Mouse (Mus musculus) cerebellum, postnatal 14 days (tissue): Measurements from ENCODE around the gene Plscr4.

Source experiments
- DNase-seq, 2 experiments: peaks; one replicate each; pipeline ENCODE4 v3.0.0; 2021; ENCODE audit warnings: mixed read lengths in 2 of 2

Plscr4 gene

GRCm38 (mm10) chr9:92457261-92458058, at the start of gene Plscr4:
Gene Plscr4 (plus strand): TSS chr9:92457373.
- DNase-seq, result peak; percentile 30 to 34

GRCm38 (mm10) chr9:92410225-92410624, 46.9 kb upstream of the Plscr4 start:
- no peak for DNase-seq

- no peak for DNase-seq
Measured at GRCm38 (mm10) chr9:92412045-92412444, 45.1 kb upstream of the Plscr4 start.

GRCm38 (mm10) chr9:92413684-92414083, 43.5 kb upstream of the Plscr4 start:
- no peak for DNase-seq

GRCm38 (mm10) chr9:92437781-92438180, 19.4 kb upstream of the Plscr4 start:
- DNase-seq, result no peak

- no peak for DNase-seq
Measured at GRCm38 (mm10) chr9:92441468-92441867, 15.7 kb upstream of the Plscr4 start.

- no peak for DNase-seq
Measured at GRCm38 (mm10) chr9:92444536-92444935, 12.6 kb upstream of the Plscr4 start.

- no peak for DNase-seq
Measured at GRCm38 (mm10) chr9:92456605-92457004, 568 bp upstream of the Plscr4 start.

- DNase-seq, result no peak
Measured at GRCm38 (mm10) chr9:92458059-92458402, 858 bp downstream of the Plscr4 start.

GRCm38 (mm10) chr9:92458418-92458817, 1.2 kb downstream of the Plscr4 start:
- DNase-seq, result no peak

- DNase-seq, result no peak
Measured at GRCm38 (mm10) chr9:92467724-92468123, 10.6 kb downstream of the Plscr4 start.

GRCm38 (mm10) chr9:92472256-92472855, 15.2 kb downstream of the Plscr4 start:
- no peak for DNase-seq

GRCm38 (mm10) chr9:92473178-92473577, 16.0 kb downstream of the Plscr4 start:
- no peak for DNase-seq

- DNase-seq, result no peak
Measured at GRCm38 (mm10) chr9:92474244-92474643, 17.1 kb downstream of the Plscr4 start.

GRCm38 (mm10) chr9:92481663-92482062, 24.5 kb downstream of the Plscr4 start:
- DNase-seq, result no peak

- peak; percentile 32 to 59 for DNase-seq
Measured at GRCm38 (mm10) chr9:92482551-92482950, 25.4 kb downstream of the Plscr4 start.

GRCm38 (mm10) chr9:92484710-92485267, 27.6 kb downstream of the Plscr4 start:
- DNase-seq, result no peak

- DNase-seq, result no peak
Measured at GRCm38 (mm10) chr9:92489857-92490256, 32.7 kb downstream of the Plscr4 start.

- DNase-seq, result no peak
Measured at GRCm38 (mm10) chr9:92490319-92490718, 33.1 kb downstream of the Plscr4 start.

- DNase-seq, result no peak
Measured at GRCm38 (mm10) chr9:92491274-92491673, 34.1 kb downstream of the Plscr4 start.

- DNase-seq, result peak; percentile 94 to 97
Measured at GRCm38 (mm10) chr9:92499710-92500410, 42.7 kb downstream of the Plscr4 start.

GRCm38 (mm10) chr9:92504256-92504655, 47.1 kb downstream of the Plscr4 start:
- no peak for DNase-seq

GRCm38 (mm10) chr9:92504889-92505288, 47.7 kb downstream of the Plscr4 start:
- DNase-seq, result no peak

- no peak for DNase-seq
Measured at GRCm38 (mm10) chr9:92511696-92512095, 54.5 kb downstream of the Plscr4 start.
